Mouse (Mus musculus) megakaryocyte-erythroid progenitor cell, adult 5-6 weeks (primary cell): ENCODE measurements around the gene Stox2. TPM values are rescaled to one million over a fixed set of nuclear protein-coding genes. Genes with fewer than 3 reads are reported as not detected.
"Not testable (repeated sequence)": the region's sequence is repeated elsewhere in the genome, so short reads cannot be mapped to it uniquely, and the experiment has no call there.

ENCODE experiments used
- ATAC-seq: replicated peaks from 2 replicates; pipeline ENCODE4 v1.8.0; 2016; ENCODE audit warnings: mild to moderate bottlenecking, inconsistent platforms; ENCODE audit not compliant: severe bottlenecking, poor library complexity, low FRiP score, low TSS enrichment
- total RNA-seq, 2 experiments: library from RNA; stranded (forward) in 1 of 2; stranded (reverse) in 1 of 2; fragments of 200-1000, 215-1000 nt in 1 of 2; fragments of >200 nt in 1 of 2; fragmentation: Nextera tagmentation in 1 of 2; gene quantifications; 2 replicates each; pipeline ENCODE4 v1.2.3; 2014 to 2017

Gene Stox2
- not detected in 2 replicates for total RNA-seq (2014; fragmentation: Nextera tagmentation)
- total RNA-seq (2017): not detected in 2 replicates

GRCm38 (mm10) chr8:47446312-47447046, at the start of gene Stox2:
Gene Stox2, minus strand, starts transcription at chr8:47446362.
- no peak for ATAC-seq

DNA sequence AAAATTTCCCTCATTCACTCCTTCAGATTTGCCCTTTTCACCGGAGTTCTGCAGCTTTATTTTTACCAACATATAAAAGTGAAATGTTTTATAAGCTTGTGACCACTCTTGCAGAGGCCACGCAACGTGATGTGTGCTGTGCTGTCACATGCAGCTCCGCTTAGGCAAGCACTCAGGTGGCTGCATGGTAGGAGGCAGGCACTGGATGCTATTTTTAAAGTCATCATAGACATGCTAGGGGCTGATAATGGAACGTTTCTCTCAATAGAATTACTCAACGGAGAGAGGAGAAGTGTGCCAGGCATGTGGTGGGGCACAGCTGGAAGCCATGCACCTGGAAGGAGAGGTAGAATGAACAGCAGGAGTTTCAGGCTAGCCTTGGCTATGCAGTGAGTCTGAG, 49.3 kb upstream of the Stox2 start:
- ATAC-seq: no peak

DNA sequence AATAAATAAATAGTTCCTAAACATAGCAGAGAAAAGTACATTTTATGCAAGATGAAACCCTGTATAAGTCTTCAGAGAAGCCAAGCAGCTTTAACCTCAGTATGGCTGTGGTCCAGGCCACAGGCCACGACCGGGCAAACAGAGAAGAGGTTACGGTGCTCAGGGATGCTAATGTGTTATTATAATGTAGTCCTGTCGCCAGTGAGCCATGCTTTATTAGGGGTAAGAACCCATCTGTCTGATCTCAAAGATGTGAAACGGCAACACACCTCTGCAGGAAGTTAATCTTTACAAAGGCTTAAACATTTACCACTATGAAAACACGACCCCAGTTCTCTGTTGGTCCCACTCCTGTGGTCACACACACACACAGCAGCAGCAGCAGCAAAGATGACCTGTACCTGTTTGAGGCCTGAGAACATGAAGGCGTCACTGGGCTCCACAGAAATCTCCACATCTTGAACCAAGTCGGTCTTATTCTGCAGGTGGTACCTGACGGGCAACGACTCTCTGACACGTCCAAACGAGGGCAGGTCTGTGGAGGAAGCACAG, 48.5 kb upstream of the Stox2 start:
- no peak for ATAC-seq

GRCm38 (mm10) chr8:47493106-47493505, 46.9 kb upstream of the Stox2 start:
- no peak for ATAC-seq

GRCm38 (mm10) chr8:47487231-47487630, 41.1 kb upstream of the Stox2 start:
- no peak for ATAC-seq

DNA sequence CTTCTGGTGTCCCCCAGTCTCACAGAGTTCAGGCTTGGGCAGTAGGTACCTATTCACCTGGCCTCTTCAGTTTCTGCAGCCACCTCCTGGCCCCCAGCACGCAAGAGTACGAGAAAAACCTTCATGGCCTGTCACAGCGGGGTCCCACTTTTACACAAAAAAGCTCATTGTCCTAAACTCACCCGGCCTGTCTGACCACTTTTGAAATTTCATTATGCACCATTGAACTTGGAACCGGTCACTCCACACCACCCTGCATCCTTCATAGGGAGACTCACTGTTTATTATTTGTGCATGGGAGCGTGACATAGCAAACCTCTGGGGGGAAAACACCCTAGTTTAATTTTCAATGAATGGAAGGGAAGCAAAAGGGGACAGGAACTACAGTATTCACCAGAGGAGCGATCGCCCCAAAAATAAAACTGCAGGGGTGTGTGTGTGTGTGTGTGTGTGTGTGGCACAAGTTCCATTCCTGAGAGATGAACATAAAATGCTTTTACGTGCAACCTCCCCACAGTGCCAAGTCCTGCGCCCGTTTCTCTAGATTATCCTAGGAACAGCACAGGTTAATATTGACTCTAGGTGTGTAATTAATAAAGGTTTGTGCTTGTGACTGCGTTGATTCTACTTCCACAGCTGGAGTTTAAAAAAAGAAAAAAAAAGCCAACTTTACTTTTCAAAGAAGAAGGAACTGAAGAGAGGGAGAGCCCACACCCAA, 36.4 kb upstream of the Stox2 start:
- ATAC-seq: no peak

DNA sequence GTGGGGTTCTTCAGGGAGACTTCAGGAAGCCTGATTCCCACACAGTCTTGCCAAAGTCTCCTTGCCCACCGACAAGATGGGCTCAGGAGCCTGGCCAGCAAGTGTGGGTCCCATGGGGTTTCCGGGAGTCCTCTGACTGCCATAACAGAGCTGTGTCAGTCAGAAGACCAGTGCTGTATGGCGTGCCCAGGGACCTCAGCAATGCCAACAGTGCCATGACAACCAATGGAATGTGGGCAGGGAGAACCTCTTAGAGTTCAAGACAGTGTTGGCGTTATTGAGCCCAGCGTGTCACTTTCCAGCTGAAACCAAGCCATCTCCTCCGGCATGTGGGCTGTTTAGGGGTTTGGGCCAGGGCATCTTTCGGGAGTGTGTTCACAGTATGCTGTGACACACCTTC, 33.9 kb upstream of the Stox2 start:
- ATAC-seq: no peak

DNA sequence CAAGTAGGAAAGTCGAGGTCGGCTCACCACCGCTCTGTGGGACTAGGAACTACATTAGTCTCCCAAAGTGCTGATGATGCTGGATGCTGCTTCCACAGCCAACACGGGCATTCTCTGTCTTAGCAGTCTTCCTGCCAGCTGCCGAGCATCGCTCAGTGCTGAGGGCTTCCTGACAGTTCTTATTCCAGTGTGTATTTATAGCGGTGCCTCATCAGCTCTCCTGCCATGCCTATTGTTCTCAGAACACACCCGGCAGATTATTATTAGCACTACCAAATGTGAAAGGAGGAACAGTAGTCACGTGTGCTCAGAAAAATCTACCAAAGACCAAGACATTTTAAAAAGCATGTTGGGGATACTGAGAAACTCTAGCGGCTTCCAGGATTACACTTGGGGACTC, 15.5 kb upstream of the Stox2 start:
- no peak for ATAC-seq

- ATAC-seq: no peak
These were observed 13.1 kb upstream of the Stox2 start for GRCm38 (mm10) chr8:47459216-47459749.

- ATAC-seq: no peak
These were observed 12.4 kb upstream of the Stox2 start for GRCm38 (mm10) chr8:47458591-47458990.

- ATAC-seq: not testable (repeated sequence)
These were observed 3.0 kb upstream of the Stox2 start for GRCm38 (mm10) chr8:47449211-47449610.

DNA sequence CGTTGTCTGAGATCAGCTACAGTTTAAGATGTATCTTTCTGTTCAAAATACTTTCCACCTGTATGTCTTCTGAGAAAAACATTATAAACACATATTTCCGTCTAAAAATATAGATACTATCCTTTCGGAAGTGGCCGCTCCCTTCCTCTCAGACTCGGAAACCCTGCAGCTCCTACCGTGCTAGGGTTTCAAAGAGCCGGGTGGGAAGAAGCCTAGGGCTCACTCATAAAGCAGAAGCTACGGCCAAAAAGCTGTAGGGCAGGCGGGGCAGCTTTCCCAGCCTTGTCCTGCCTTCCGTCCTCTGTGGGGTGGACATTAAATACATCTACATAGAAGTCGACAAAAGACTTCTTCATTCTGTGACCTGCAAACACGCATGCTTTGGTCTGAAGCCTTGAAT, 6.9 kb downstream of the Stox2 start:
- no peak for ATAC-seq

DNA sequence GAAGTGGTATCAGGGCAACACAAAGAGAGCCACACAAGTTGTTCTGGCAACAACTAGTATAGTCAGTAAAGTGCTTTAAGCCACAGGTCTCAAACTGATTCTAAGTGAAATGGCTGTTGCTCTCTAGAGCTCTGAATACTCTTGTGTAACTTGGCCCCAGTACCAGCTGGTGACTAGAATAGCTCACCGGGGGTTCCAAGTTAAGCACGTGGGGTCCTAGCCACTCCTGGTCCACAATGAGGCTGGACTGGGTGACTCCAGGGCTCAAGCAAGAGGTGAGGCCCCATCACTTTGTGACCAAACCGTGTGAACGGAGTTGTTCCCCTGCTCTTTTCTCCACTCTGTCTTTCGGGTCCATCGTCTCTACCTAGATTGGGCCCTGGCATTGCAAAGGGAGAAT, 8.2 kb downstream of the Stox2 start:
- ATAC-seq: no peak

GRCm38 (mm10) chr8:47435861-47436260, 10.3 kb downstream of the Stox2 start:
- ATAC-seq: no peak

- no peak for ATAC-seq
These were observed 10.8 kb downstream of the Stox2 start for GRCm38 (mm10) chr8:47435412-47435811.

DNA sequence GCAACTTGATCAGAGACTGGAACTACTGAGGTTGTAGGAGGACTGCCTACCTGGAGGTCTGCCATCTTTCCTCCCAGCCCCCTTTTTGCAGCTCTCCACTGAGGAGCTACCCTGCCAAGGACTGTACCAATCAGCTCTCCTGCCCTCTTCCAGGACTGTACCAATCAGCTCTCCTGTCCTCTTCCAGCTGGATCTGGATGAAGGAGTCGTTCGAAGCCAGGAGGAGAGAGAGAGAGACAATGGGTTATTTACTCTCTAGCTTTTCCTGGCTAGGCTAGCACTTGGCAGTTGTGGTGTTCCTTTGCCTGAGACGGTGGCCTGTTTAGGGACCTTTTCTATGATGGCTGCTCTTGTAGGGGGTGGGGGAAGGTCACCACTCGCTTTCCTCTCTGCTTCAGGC, 14.9 kb downstream of the Stox2 start:
- no peak for ATAC-seq

DNA sequence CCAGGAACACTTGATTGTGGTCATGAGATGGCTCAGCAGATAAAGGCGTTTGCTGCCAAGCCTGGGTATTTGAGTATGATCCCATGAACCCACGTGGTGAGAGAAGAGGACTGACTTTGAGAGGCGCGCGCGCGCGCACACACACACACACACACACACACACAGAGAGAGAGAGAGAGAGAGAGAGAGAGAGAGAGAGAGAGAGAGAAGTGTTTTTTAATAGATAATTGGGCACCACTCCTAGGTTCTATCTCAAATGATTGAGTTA, 32.0 kb downstream of the Stox2 start:
- not testable (repeated sequence) for ATAC-seq

DNA sequence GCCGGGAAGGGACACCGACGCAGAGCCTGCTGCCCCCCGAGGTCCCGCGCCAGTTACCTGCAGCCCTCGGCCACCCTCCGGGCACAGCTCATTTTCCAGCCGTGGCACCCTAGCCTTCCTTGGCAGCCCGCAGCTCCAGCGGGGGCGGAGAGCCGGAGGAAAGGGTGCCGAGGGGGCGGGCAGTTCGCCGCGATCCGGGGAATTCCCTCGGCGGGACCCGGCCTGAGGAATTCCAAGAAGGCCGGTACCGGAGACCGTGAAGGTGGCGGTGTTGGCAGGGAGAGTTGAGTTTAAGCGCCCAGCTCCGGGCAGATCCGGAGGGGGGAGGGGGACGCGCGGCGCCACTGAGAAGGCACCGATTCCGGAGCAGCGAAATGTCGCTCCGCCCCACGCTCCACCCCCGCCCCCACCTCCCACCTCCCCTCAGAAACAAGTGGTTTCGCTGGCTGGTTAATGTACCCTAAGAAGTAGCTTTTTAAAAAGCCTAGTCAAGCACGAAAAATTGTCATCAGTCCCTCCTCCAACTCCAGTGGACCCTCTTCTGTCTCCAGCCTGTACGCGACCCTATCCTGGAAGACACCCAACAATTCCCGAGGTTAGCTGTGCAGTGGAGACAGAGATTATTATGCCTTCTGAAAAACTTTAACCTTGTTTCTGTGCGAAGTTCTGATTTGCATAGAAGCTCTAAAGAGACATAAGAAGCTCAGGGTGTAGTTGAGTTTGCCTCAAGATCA, 32.5 kb downstream of the Stox2 start:
- ATAC-seq: no peak

DNA sequence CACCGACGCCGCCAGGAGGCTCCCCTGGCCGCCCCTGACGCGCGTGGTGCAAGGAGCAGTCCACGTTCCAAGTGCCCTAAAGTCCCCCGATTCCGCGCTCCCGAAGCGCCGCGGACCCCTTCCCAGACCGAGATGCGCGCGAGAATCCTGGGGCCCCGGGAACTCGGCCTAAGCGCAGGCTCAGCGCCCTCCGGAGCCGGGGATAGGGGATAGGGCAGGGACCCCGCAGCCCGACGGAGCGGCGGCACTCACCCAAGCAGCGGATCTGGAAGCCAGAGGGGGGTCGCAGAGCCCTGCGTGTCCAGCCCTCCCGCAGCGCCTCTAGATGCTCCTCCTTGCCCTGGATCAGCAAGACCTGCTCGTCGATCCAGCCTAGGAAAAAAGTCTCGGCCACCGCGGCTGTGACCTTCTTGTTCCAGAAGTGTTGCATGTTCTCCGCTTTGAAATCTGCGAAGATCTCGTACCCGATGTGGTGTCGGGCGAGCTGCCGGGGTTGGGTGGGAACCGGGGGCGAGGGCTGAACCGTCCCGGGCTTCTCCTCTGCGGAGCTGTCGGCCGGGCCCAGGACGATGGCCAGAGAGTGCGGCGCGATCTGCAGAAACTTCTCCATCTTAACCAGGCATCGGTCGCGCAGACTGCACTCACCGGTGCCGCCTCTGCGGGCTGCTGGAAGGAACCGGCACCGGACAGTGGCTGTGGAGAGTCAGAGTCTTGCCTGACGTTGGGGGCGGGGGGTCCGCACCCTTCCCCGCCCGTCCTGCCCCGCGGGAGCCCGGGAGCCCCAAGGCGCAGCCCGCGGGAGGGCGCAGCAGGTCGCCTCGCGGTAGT, 33.3 kb downstream of the Stox2 start:
- no peak for ATAC-seq
